Mouse (Mus musculus) ES-E14 (cell line): ENCODE results near the gene Oas1c.
A peak's percentile ranks its signal among the peaks of the same experiment; 100 is the strongest.

Source experiments
- CHD2 ChIP-seq: IDR thresholded peaks from 2 replicates; pipeline ENCODE4 v1.6.1; 2014; ENCODE audit warnings: mild to moderate bottlenecking, low read depth, low read length, inconsistent platforms
- MAFK ChIP-seq: IDR thresholded peaks from 2 replicates; pipeline ENCODE4 v1.6.1; 2014; ENCODE audit warnings: mild to moderate bottlenecking, low read depth, low read length, inconsistent platforms; ENCODE audit not compliant: insufficient read depth
- ZC3H11A ChIP-seq: IDR thresholded peaks from 2 replicates; pipeline ENCODE4 v1.6.1; 2012; ENCODE audit warnings: low read depth, mild to moderate bottlenecking, inconsistent platforms, low read length, borderline replicate concordance
- ZNF384 ChIP-seq: IDR thresholded peaks from 2 replicates; pipeline ENCODE4 v1.6.1; 2012; ENCODE audit warnings: low read depth, low read length, inconsistent platforms

- TF ChIP-seq CHD2 = no peak
- no peak for TF ChIP-seq MAFK
- TF ChIP-seq ZC3H11A = no peak
- TF ChIP-seq ZNF384 = peak; percentile 95
Observed at GRCm38 (mm10) chr5:120811951-120812819, at the start of gene Oas1c.
